Comparison of ENCODE assay signal across 13 mouse cellular contexts in the genomic region with DNA sequence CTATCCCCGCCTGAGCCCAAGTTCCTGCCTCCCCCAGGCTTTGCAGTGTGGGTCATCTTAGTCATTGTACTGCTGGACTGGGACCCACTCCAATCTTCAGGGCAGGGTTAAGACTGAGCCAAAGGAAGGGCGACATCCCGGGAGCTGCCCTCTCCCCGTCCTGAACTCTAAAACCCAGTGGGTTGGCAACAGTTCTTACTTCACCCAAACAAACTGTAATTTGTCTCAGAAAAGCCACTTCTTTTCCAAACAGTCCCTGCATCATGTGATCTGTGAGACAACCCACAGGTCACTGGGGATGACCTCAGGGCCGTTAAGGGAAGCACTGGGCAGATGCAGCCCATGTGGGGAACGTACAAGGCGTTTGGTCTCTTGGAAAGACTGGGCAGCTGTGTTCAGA. TPM values are rescaled to one million over a fixed set of nuclear protein-coding genes. Genes with fewer than 3 reads are reported as not detected.
A peak's percentile ranks its signal among the peaks of the same experiment; 100 is the strongest.
DNase-seq lines count a peak whose midpoint lies in the region; ATAC-seq lines count a peak whose summit lies in the region.
"Had no signal": no experiment of that assay in that cellular context is flagged by ENCODE, and none has a peak within 500 bp of the region (broad histone marks: within the 10 kb centered on the region; RNA-seq: fewer than 3 reads in every experiment).

No protein-coding gene starts in this region.

- intact Hi-C loops in heart, postnatal 36 days (cut with DNase I): no loop called here

- H3K9me3 ChIP-seq in lung, embryonic 15.5 days: no peaks in the 10 kb centered on the region
- no peaks in the 10 kb centered on the region for H3K9me3 ChIP-seq in forebrain, embryonic 16.5 days (ENCODE audit: control insufficient read depth, low read length)
- H3K9me3 ChIP-seq: limb, embryonic 12.5 days had no signal

- ATAC-seq in lung, embryonic 15.5 days (ENCODE audit: borderline replicate concordance, extremely low read depth, low FRiP score, low TSS enrichment): peak; percentile 76
- no peak for ATAC-seq in erythroblast, adult 5-6 weeks (replicated peaks; ENCODE audit: low FRiP score, poor library complexity, severe bottlenecking)
- ATAC-seq in forebrain, embryonic 16.5 days: no peak
- ATAC-seq: forebrain, embryonic 14.5 days; hindbrain, postnatal 0 days had no signal

- peak overlapping the region; percentile 70 for H3K27ac ChIP-seq in lung, embryonic 15.5 days
- no peak overlapping the region for H3K27ac ChIP-seq in forebrain, embryonic 16.5 days (ENCODE audit: low read length)
- H3K27ac ChIP-seq: hindbrain, postnatal 0 days; limb, embryonic 12.5 days had no signal

- DNase-seq in 3T3-L1 (ENCODE audit: low read depth, low spot score) (peak; percentile 83), MN1 (ENCODE audit: low spot score) (no peak)
- peak; percentile 67 for DNase-seq in Muller cell, postnatal 12 days (ENCODE audit: inconsistent ontology term)
- peak; percentile 40 to 53 for DNase-seq in heart, postnatal 36 days
- DNase-seq: cerebellum, adult 2 months; right cerebral cortex, adult 18-20 months; thymus, postnatal 25 days had no signal

- no peak overlapping the region for H3K9ac ChIP-seq in lung, embryonic 15.5 days
- no peak overlapping the region for H3K9ac ChIP-seq in forebrain, embryonic 16.5 days (replicated peaks; ENCODE audit: low read depth, low read length)
- H3K9ac ChIP-seq: limb, embryonic 12.5 days had no signal

- WGBS in lung, embryonic 15.5 days: 32% methylated on average over 7 of the region's 7 CpGs
- WGBS in forebrain, embryonic 16.5 days: 63% methylated on average over 7 of the region's 7 CpGs

- H3K27me3 ChIP-seq in lung, embryonic 15.5 days: no peaks in the 10 kb centered on the region
- H3K27me3 ChIP-seq in forebrain, embryonic 16.5 days (replicated peaks; ENCODE audit: control insufficient read depth, insufficient read depth, low read length): no peaks in the 10 kb centered on the region
- H3K27me3 ChIP-seq: limb, embryonic 12.5 days had no signal

- peaks cover 17% of the 10 kb centered on the region; the same call in 1 of the 2 replicates for H3K36me3 ChIP-seq in lung, embryonic 15.5 days
- no peaks in the 10 kb centered on the region for H3K36me3 ChIP-seq in forebrain, embryonic 16.5 days (ENCODE audit: control insufficient read depth, insufficient read depth)
- H3K36me3 ChIP-seq: limb, embryonic 12.5 days had no signal

- H3K4me2 ChIP-seq in lung, embryonic 15.5 days: no peak overlapping the region
- no peak overlapping the region for H3K4me2 ChIP-seq in forebrain, embryonic 16.5 days (ENCODE audit: low read length)
- H3K4me2 ChIP-seq: limb, embryonic 12.5 days had no signal

- peaks cover 46% of the 10 kb centered on the region for H3K4me1 ChIP-seq in lung, embryonic 15.5 days
- H3K4me1 ChIP-seq in forebrain, embryonic 16.5 days (replicated peaks; ENCODE audit: control insufficient read depth, insufficient read depth, low read length): peaks cover 15% of the 10 kb centered on the region

- H3K4me3 ChIP-seq in lung, embryonic 15.5 days: no peak overlapping the region
- no peak overlapping the region for H3K4me3 ChIP-seq in forebrain, embryonic 16.5 days (replicated peaks; ENCODE audit: low read length)
- H3K4me3 ChIP-seq: limb, embryonic 12.5 days had no signal

RNA-seq across cellular contexts. Expression of a gene that starts 10.0 kb away (rescaled TPM):
- 100 to 1,000 TPM; 237 to 310 TPM for total RNA-seq in heart, postnatal 36 days (2021)
- polyA plus RNA-seq in lung, embryonic 15.5 days (2015; fragmentation: Nextera tagmentation; extraction: Ambion mirVana): 66.0 and 70.0 TPM in 2 replicates
- total RNA-seq in erythroblast, adult 5-6 weeks (2015; ENCODE audit: low replicate concordance): 2.1 and 3.8 TPM in 2 replicates
- total RNA-seq in erythroblast, adult 5-6 weeks (2017; ENCODE audit: low replicate concordance): 6.6 and 9.6 TPM in 2 replicates
- polyA plus RNA-seq in forebrain, embryonic 16.5 days (2015; fragmentation: Nextera tagmentation; extraction: Ambion mirVana): 5.0 and 7.5 TPM in 2 replicates

Comparison
In these comparisons a context has a peak if more than half of its experiments do, and no peak if none do; other contexts are left out.
1. RNA of a gene that starts 10.0 kb away (total RNA-seq): 237 to 310 TPM in heart, postnatal 36 days; 2.1 to 9.6 TPM in erythroblast, adult 5-6 weeks; every median in the first group is over 10 times any median in the second.